Mouse (Mus musculus) heart, embryonic 14.5 days (tissue): ENCODE data around the gene Mb. TPM values are rescaled to one million over a fixed set of nuclear protein-coding genes. Genes with fewer than 3 reads are reported as not detected.
A peak's percentile ranks its signal among the peaks of the same experiment; 100 is the strongest.

Experiments used
- ATAC-seq: fragments of 200-750 bp; cut with Nextera tagmentation; 2 replicates; pipeline ENCODE4 v1.8.0; 2017; ENCODE audit warnings: low read depth, moderate TSS enrichment; ENCODE audit not compliant: insufficient number of reproducible peaks, insufficient read depth, low FRiP score
- H3K27ac ChIP-seq, 2 experiments: fragments of 200-500 bp in 1 of 2; fragments of 300-500 bp in 1 of 2; sonication (generic) in 1 of 2; replicated peaks in 1 of 2; 2 replicates each; pipeline ENCODE4 v1.5.1; 2012 to 2014; ENCODE audit warnings: low read depth in 2 of 2, low read length in 2 of 2, control low read depth in 1 of 2, mild to moderate bottlenecking in 1 of 2, mixed read lengths in 1 of 2; ENCODE audit not compliant: control insufficient read depth in 1 of 2, insufficient read depth in 1 of 2
- H3K27me3 ChIP-seq: fragments of 300-500 bp; sonication (generic); 2 replicates; pipeline ENCODE4 v1.6.1; 2014; ENCODE audit warnings: mild to moderate bottlenecking, low read length, control low read depth; ENCODE audit not compliant: control insufficient read depth, insufficient read depth
- H3K36me3 ChIP-seq: fragments of 300-500 bp; sonication (generic); 2 replicates; pipeline ENCODE4 v1.6.1; 2014; ENCODE audit warnings: mild to moderate bottlenecking, control low read depth, low read length, mixed read lengths; ENCODE audit not compliant: control insufficient read depth, insufficient read depth
- H3K4me1 ChIP-seq, 2 experiments: fragments of 200-500 bp in 1 of 2; fragments of 300-500 bp in 1 of 2; sonication (generic) in 1 of 2; 2 replicates each; pipeline ENCODE4 v1.6.1; 2012 to 2014; ENCODE audit warnings: low read length in 2 of 2, control low read depth in 1 of 2, mixed read lengths in 1 of 2; ENCODE audit not compliant: control insufficient read depth in 2 of 2, insufficient read depth in 2 of 2
- H3K4me2 ChIP-seq: fragments of 300-500 bp; sonication (generic); 2 replicates; pipeline ENCODE4 v1.6.1; 2014; ENCODE audit warnings: mild to moderate bottlenecking, low read length
- H3K4me3 ChIP-seq, 2 experiments: fragments of 200-500 bp in 1 of 2; fragments of 300-500 bp in 1 of 2; sonication (generic) in 1 of 2; 2 replicates each; pipeline ENCODE4 v1.5.1; 2012 to 2014; ENCODE audit warnings: low read length in 2 of 2, mild to moderate bottlenecking in 2 of 2, control low read depth in 1 of 2, low read depth in 1 of 2, moderate library complexity in 1 of 2; ENCODE audit not compliant: control insufficient read depth in 1 of 2, insufficient read depth in 1 of 2
- H3K9ac ChIP-seq: fragments of 300-500 bp; sonication (generic); 2 replicates; pipeline ENCODE4 v1.6.1; 2014; ENCODE audit warnings: mild to moderate bottlenecking, low read length
- H3K9me3 ChIP-seq: fragments of 300-500 bp; sonication (generic); 2 replicates; pipeline ENCODE4 v1.6.1; 2016; ENCODE audit warnings: low read length, control low read depth; ENCODE audit not compliant: control insufficient read depth
- WGBS: fragments of 180-500 bp; shearing (Covaris S2); extraction: QIAGEN DNeasy Blood & Tissue Kit; methylation state at CpG from one replicate; pipeline ENCODE4 v1.1.7; 2014; 5-methylcytosine and 5-hydroxymethylcytosine counted together
- polyA plus RNA-seq: library from polyadenylated mRNA; unstranded; fragments of >200 nt; fragmentation: Nextera tagmentation; extraction: Ambion mirVana; gene quantifications from 2 replicates; pipeline ENCODE4 v1.2.1, GENCODE M21; 2014

Mb gene
- polyA plus RNA-seq, 1 experiment from 2014 or later: 810 TPM

DNA sequence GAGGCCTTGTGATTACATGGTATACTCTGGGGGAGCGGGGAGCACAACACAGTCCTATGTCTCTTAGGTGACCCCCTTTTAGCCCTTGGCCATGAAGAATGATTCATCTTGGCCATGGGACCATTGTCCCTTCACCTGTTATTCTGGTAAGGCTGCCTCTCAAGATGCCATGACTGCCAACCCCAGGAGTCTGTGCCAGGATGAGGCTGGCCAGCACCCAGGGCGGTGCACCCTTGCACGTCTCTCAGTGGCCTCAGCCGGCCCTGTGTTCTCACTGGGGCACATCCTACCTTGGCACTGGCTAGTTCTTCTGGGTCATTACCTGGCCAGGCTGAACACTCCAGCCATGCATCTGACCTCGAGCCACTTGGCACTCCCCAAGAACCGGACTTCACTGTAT, 41.6 kb downstream of the Mb start:
- no peak for ATAC-seq
- H3K36me3 ChIP-seq: peaks cover 7% of the 10 kb centered on the region; the same call in 1 of the 2 replicates
- peaks cover 16 to 20% of the 10 kb centered on the region in 2 experiments for H3K4me1 ChIP-seq
- no peak overlapping the region for H3K9ac ChIP-seq
- H3K4me3 ChIP-seq: no peak overlapping the region
- H3K4me2 ChIP-seq: no peak overlapping the region
- H3K27ac ChIP-seq: no peak overlapping the region
- no peaks in the 10 kb centered on the region for H3K27me3 ChIP-seq
- 91% methylated on average over 6 of the region's 6 CpGs for WGBS
- no peaks in the 10 kb centered on the region for H3K9me3 ChIP-seq

- Histone ChIP-seq H3K9me3 (no peaks in the 10 kb centered on the region), H3K27me3 (no peaks in the 10 kb centered on the region), H3K9ac (no peak overlapping the region), H3K27ac (no peak overlapping the region), H3K4me2 (no peak overlapping the region), H3K4me1 (peaks cover 9 to 12% of the 10 kb centered on the region in 2 experiments), H3K36me3 (no peaks in the 10 kb centered on the region), H3K4me3 (no peak overlapping the region)
- peak; percentile 6; the same call in 1 of the 2 replicates for ATAC-seq
- WGBS: 6% methylated on average over 3 of the region's 3 CpGs
These were observed 46.6 kb downstream of the Mb start for GRCm38 (mm10) chr15:77003868-77004215.

- Histone ChIP-seq H3K9me3 (no peaks in the 10 kb centered on the region), H3K27ac (no peak overlapping the region), H3K36me3 (no peaks in the 10 kb centered on the region), H3K9ac (no peak overlapping the region), H3K4me3 (no peak overlapping the region), H3K4me1 (peaks cover 11 to 12% of the 10 kb centered on the region in 2 experiments), H3K4me2 (no peak overlapping the region), H3K27me3 (no peaks in the 10 kb centered on the region)
- ATAC-seq: no peak
- WGBS: 91% methylated on average over 3 of the region's 3 CpGs
These were observed 47.1 kb downstream of the Mb start for GRCm38 (mm10) chr15:77003173-77003867.

DNA sequence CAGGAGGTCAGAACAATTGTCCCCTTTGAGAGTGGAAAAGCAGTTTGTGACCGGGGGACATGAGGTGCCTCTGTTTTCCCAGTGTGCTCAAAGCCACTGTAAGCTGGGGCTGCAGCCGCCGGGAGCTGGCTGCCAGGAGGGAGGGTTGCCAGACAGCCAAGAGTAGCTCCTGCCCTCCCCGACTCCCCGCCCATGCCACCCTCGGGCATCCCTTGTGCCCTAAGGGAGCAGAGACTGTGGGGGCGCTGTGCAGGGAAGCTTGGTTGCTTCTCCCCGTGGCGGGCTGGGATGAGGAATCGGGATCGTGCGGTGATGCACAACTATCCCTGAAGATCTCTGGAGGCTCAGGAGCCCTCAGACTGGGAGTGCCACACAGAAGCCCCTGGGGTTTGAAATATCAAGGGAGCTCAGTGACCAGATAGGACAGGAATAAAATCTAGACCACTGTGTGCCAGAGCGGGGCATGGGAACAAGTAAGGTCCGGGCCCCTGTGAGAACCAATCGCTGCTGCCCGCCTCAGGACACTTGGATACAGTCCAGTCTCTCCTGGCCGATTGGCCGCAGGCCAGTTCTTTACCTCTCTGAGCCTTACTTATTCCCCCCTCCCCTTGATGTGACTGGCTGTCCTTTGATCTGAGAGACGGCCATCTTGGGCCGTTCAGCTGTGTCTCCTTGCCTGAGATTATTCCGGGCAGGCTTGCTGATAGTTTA, 51.4 kb downstream of the Mb start:
- 23% methylated on average over 21 of the region's 21 CpGs for WGBS
- peak overlapping the region; percentile 74 to 76 for H3K27ac ChIP-seq
- H3K9ac ChIP-seq: peak overlapping the region; percentile 59

DNA sequence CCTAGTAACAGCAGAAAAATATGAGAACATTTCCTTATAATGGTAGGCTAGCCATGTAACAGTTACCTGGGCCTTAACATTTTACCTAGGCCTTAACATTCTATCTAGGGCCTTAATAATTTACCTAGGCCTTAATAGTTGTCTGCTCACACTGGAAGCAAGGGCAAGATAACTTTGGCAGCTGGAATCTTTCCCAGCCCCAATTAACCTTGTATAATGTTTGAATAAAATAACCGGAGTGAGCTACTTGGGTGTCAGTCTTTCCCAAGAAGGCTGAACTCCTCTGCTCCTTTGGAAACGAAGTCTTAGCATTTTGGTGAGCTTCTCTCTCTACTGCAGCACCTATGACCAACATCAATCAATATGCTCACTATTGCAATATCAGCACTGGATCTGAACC, 52.4 kb downstream of the Mb start:
- H3K9ac ChIP-seq: peak overlapping the region; percentile 59; the same call in 1 of the 2 replicates
- WGBS: 73% methylated on average over 2 of the region's 2 CpGs
- peaks cover 9 to 18% of the 10 kb centered on the region in 2 experiments for H3K4me1 ChIP-seq
- no peaks in the 10 kb centered on the region for H3K27me3 ChIP-seq
- no peaks in the 10 kb centered on the region for H3K9me3 ChIP-seq
- H3K4me2 ChIP-seq: no peak overlapping the region
- peak overlapping the region in 1 of 2 experiments; percentile 76; a peak in 2 of 4 replicates for H3K27ac ChIP-seq
- ATAC-seq: no peak
- no peak overlapping the region for H3K4me3 ChIP-seq
- no peaks in the 10 kb centered on the region for H3K36me3 ChIP-seq

More for the DNA sequence above, 51.4 kb downstream of the Mb start:
- ATAC-seq: peak; percentile 52
- peak overlapping the region; percentile 49 for H3K4me2 ChIP-seq
- peak overlapping the region in 1 of 2 experiments; percentile 20; a peak in 2 of 4 replicates for H3K4me3 ChIP-seq
- H3K36me3 ChIP-seq: no peaks in the 10 kb centered on the region
- H3K9me3 ChIP-seq: no peaks in the 10 kb centered on the region
- H3K27me3 ChIP-seq: no peaks in the 10 kb centered on the region
- H3K4me1 ChIP-seq: peaks cover 11 to 20% of the 10 kb centered on the region in 2 experiments

DNA sequence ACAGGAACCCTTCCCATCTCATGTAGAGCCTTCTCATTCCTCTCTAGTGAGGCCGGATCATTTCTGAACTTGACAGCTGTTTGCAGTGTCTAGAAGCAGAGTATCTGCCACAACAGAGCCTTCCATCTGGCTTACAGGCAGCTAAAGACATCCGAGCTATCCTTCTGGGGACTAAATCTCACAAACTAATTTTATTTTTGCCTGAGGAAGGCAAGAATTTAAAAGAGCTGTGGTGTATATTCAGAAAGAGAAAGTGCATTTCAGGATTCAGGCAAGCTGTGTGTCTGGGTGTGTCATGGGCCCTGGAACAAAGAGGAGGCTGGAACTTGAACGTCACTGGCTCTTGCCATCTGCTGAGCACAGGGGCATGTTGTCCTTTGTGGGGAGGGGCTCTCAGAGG, 56.1 kb downstream of the Mb start:
- H3K9me3 ChIP-seq: no peaks in the 10 kb centered on the region
- no peak for ATAC-seq
- WGBS: 72% methylated on average over 3 of the region's 3 CpGs
- no peak overlapping the region for H3K4me2 ChIP-seq
- H3K4me1 ChIP-seq: peaks cover 7 to 14% of the 10 kb centered on the region in 2 experiments
- no peaks in the 10 kb centered on the region for H3K36me3 ChIP-seq
- no peak overlapping the region for H3K27ac ChIP-seq
- H3K9ac ChIP-seq: no peak overlapping the region
- H3K4me3 ChIP-seq: no peak overlapping the region
- no peaks in the 10 kb centered on the region for H3K27me3 ChIP-seq

DNA sequence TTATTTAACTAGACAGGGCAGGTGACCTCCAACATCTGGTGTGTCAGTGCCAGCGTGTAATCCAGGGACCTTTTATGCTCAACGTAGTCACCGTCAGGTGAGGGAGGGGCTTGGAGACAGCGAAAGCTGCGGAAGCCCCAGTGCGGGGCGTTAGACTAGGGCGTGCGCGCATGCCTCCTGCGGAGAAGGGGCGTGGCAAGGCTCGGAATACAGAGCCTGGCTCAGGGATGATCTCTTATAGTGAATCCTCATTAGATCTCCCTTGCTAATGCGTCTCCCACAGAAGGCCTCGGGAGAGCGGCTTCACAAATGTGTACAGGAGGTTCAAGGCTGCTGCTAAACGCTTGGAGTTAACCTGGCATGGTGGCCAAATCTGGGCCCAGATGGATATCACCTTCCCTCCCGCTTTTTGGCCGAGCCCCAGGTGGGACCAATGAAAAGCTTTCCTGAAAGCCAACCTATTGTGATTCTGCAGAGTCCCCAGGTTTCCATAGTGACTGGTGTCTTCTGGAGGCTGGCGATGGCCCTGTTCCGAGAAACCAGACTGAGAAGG, 62.9 kb downstream of the Mb start:
- ATAC-seq: no peak
- Histone ChIP-seq H3K4me1 (peaks cover 3% of the 10 kb centered on the region in 2 experiments; a peak in 1 of 4 replicates), H3K36me3 (no peaks in the 10 kb centered on the region), H3K27me3 (no peaks in the 10 kb centered on the region), H3K4me2 (peak overlapping the region; percentile 73), H3K9ac (peak overlapping the region; percentile 64), H3K27ac (no peak overlapping the region), H3K9me3 (peaks cover 7% of the 10 kb centered on the region; the same call in 1 of the 2 replicates), H3K4me3 (peak overlapping the region; percentile 44 to 57)
- 12% methylated on average over 21 of the region's 21 CpGs for WGBS
